ENCODE assay signal across 22 mouse cellular contexts in the genomic region with DNA sequence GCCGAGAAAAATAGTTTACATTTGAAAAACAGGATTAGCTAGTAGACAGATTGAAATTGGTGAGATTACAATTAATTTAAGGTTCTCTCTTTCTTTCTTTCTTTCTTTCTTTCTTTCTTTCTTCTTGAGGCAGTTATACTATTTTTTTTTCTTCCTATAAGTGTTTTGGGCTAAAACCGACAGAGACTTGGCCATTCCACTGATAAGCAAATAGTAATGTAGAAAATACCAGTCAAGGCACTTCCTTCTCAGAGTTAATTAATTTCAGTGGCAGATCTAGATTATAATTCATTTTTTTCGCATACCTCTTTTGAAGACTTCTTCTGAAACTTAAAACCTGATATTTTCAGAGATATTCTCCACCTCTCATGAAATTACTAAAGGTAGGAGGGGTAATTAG. TPM values are rescaled to one million over a fixed set of nuclear protein-coding genes. Genes with fewer than 3 reads are reported as not detected.
DNase-seq lines count a peak whose midpoint lies in the region; ATAC-seq and TF ChIP-seq lines count a peak whose summit lies in the region.
"Had no signal": no experiment of that assay in that cellular context is flagged by ENCODE, and none has a peak within 500 bp of the region (broad histone marks: within the 10 kb centered on the region; RNA-seq: fewer than 3 reads in every experiment).

No protein-coding gene starts in this region.

- H3K27me3 ChIP-seq in forebrain, embryonic 15.5 days, result no peaks in the 10 kb centered on the region
- H3K27me3 ChIP-seq in forebrain, embryonic 12.5 days, result no peaks in the 10 kb centered on the region
- H3K27me3 ChIP-seq in CH12.LX (replicated peaks), result no peaks in the 10 kb centered on the region
- no peaks in the 10 kb centered on the region for H3K27me3 ChIP-seq in MEL (ENCODE audit: control insufficient read depth in 1 of 2, insufficient read depth in 2 of 2, low read length in 2 of 2)
- H3K27me3 ChIP-seq: Patski had no signal

- no peak for ATAC-seq in forebrain, embryonic 15.5 days (replicated peaks)
- ATAC-seq in forebrain, embryonic 12.5 days (ENCODE audit: low FRiP score), result no peak
- ATAC-seq: activated CD4-positive, CD25-positive, alpha-beta regulatory T cell, adult 4 months; CD4-positive, CD25-positive, alpha-beta regulatory T cell, adult 4 months; Patski had no signal

- H3K79me2 ChIP-seq in CH12.LX (replicated peaks; ENCODE audit: control insufficient read depth, extremely low read depth, insufficient read depth, poor library complexity, severe bottlenecking), result peaks cover 54% of the 10 kb centered on the region
- peaks cover 42% of the 10 kb centered on the region for H3K79me2 ChIP-seq in MEL (ENCODE audit: control insufficient read depth, insufficient read depth, low read length, poor library complexity)

- TF ChIP-seq CTCF in CH12.LX (conservative IDR thresholded peaks at IDR 0.05 in 1 of 2, IDR thresholded peaks at IDR 0.05 in 1 of 2; ENCODE audit: low read depth in 2 of 2, low read length in 2 of 2), result no peak
- TF ChIP-seq CTCF in MEL (IDR thresholded peaks at IDR 0.05 in 2 of 3, conservative IDR thresholded peaks at IDR 0.05 in 1 of 3; ENCODE audit: control insufficient read depth in 1 of 3, insufficient read depth in 1 of 3, low read depth in 2 of 3, low read length in 3 of 3, poor library complexity in 1 of 3, severe bottlenecking in 1 of 3), result no peak

- 39% methylated on average over 3 of the region's 3 CpGs for WGBS in forebrain, embryonic 15.5 days
- 55% methylated on average over 3 of the region's 3 CpGs for WGBS in forebrain, embryonic 12.5 days

- DNase-seq in CH12.LX (ENCODE audit: extremely low read depth), result no peak
- peak; percentile 36 for DNase-seq in MEL (ENCODE audit: low read depth, low spot score)
- DNase-seq in spleen, postnatal 10 days (ENCODE audit: low spot score in 2 of 2), result no peak
- DNase-seq in thymus, postnatal 14 days, result no peak
- DNase-seq: adrenal gland, adult 2 months; adrenal gland, adult 8-10 months; adrenal gland, postnatal 10 days; adrenal gland, postnatal 14 days; adrenal gland, postnatal 25 days; adrenal gland, postnatal 36 days; B cell, adult 2 months; cerebellum, adult 11 months; cerebellum, adult 11-12 months; cerebellum, adult 18-20 months; cerebellum, adult 2 months; cerebellum, adult 8-10 months had no signal

- no peak overlapping the region for H3K4me3 ChIP-seq in forebrain, embryonic 15.5 days
- no peak overlapping the region for H3K4me3 ChIP-seq in forebrain, embryonic 12.5 days (replicated peaks)
- H3K4me3 ChIP-seq in CH12.LX (replicated peaks in 1 of 3; ENCODE audit: low read depth in 2 of 3, low read length in 2 of 3, poor library complexity in 1 of 3) (no peak overlapping the region), MEL (ENCODE audit: control insufficient read depth in 1 of 2, insufficient read depth in 1 of 2, low read depth in 2 of 2, low read length in 2 of 2) (peak overlapping the region in 1 of 2 experiments; percentile 7; a peak in 1 of 4 replicates)

- TF ChIP-seq EP300 in CH12.LX (IDR thresholded peaks at IDR 0.05; ENCODE audit: low read length), result no peak
- TF ChIP-seq EP300 in MEL (IDR thresholded peaks at IDR 0.05; ENCODE audit: low read depth in 1 of 2, low read length in 2 of 2), result peak; percentile 34 to 67; a peak in 3 of 4 replicates

- dilution Hi-C loops in CH12.LX (cut with MboI; ENCODE audit: extremely low pct_ligation_motif_present, extremely low pct_unique_long_range_greater_than_20kb, low sequenced_read_pairs), result no loop called here

- in situ Hi-C loops in CH12.LX (cut with MboI; ENCODE audit: low pct_ligation_motif_present, low pct_unique_long_range_greater_than_20kb, low sequenced_read_pairs), result no loop called here

- peak overlapping the region; percentile 23; the same call in 1 of the 2 replicates for H3K27ac ChIP-seq in forebrain, embryonic 15.5 days (replicated peaks)
- H3K27ac ChIP-seq in forebrain, embryonic 12.5 days, result no peak overlapping the region
- H3K27ac ChIP-seq in CH12.LX (ENCODE audit: insufficient read depth, low read depth) (no peak overlapping the region), MEL (ENCODE audit: control insufficient read depth, low read depth, low read length) (no peak overlapping the region)

- TF ChIP-seq RAD21 in CH12.LX (IDR thresholded peaks at IDR 0.05; ENCODE audit: low read depth, low read length) (no peak), MEL (IDR thresholded peaks at IDR 0.05; ENCODE audit: low read depth, low read length) (no peak)

- no peak overlapping the region for H3K9ac ChIP-seq in forebrain, embryonic 15.5 days (replicated peaks)
- no peak overlapping the region for H3K9ac ChIP-seq in forebrain, embryonic 12.5 days
- H3K9ac ChIP-seq in CH12.LX (ENCODE audit: insufficient read depth, low read depth), result no peak overlapping the region
- no peak overlapping the region for H3K9ac ChIP-seq in MEL (ENCODE audit: control insufficient read depth, low read depth, low read length, poor library complexity, severe bottlenecking)

- H3K36me3 ChIP-seq in forebrain, embryonic 15.5 days, result peaks cover 8% of the 10 kb centered on the region
- 0 out of 2 replicates have a peak, but pooled peaks cover 5% of the 10 kb centered on the region for H3K36me3 ChIP-seq in forebrain, embryonic 12.5 days (replicated peaks)
- peaks cover 8 to 19% of the 10 kb centered on the region in 2 experiments for H3K36me3 ChIP-seq in CH12.LX (replicated peaks in 1 of 2; ENCODE audit: control insufficient read depth in 1 of 2, insufficient read depth in 1 of 2, low read length in 1 of 2)
- peaks cover 24 to 38% of the 10 kb centered on the region in 2 experiments for H3K36me3 ChIP-seq in MEL (ENCODE audit: control insufficient read depth in 1 of 2, insufficient read depth in 2 of 2, low read length in 2 of 2)

- H3K4me1 ChIP-seq in forebrain, embryonic 15.5 days, result peaks cover 29% of the 10 kb centered on the region
- H3K4me1 ChIP-seq in forebrain, embryonic 12.5 days, result peaks cover 10% of the 10 kb centered on the region
- H3K4me1 ChIP-seq in CH12.LX (ENCODE audit: control insufficient read depth in 1 of 2, insufficient read depth in 2 of 2) (peaks cover 0 to 54% of the 10 kb centered on the region in 2 experiments; a peak in 2 of 4 replicates), MEL (ENCODE audit: control insufficient read depth in 1 of 2, insufficient read depth in 2 of 2, low read length in 2 of 2) (peaks cover 7 to 42% of the 10 kb centered on the region in 2 experiments)

- no peaks in the 10 kb centered on the region for H3K9me3 ChIP-seq in forebrain, embryonic 15.5 days
- no peaks in the 10 kb centered on the region for H3K9me3 ChIP-seq in forebrain, embryonic 12.5 days
- no peaks in the 10 kb centered on the region for H3K9me3 ChIP-seq in CH12.LX (replicated peaks; ENCODE audit: low read length)
- no peaks in the 10 kb centered on the region for H3K9me3 ChIP-seq in MEL (replicated peaks; ENCODE audit: insufficient read depth, low read length)
- H3K9me3 ChIP-seq: G1E had no signal

- no peak overlapping the region for H3K4me2 ChIP-seq in forebrain, embryonic 15.5 days (replicated peaks)
- H3K4me2 ChIP-seq in forebrain, embryonic 12.5 days, result no peak overlapping the region
- no peak overlapping the region for H3K4me2 ChIP-seq in CH12.LX (ENCODE audit: insufficient read depth, low read depth, poor library complexity, severe bottlenecking)

- TF ChIP-seq POLR2A in CH12.LX (IDR thresholded peaks at IDR 0.05; ENCODE audit: low read depth, low read length) (no peak), MEL (IDR thresholded peaks at IDR 0.05; ENCODE audit: control insufficient read depth in 1 of 2, insufficient read depth in 1 of 2, low read depth in 1 of 2, low read length in 2 of 2, poor library complexity in 1 of 2) (no peak)

TF ChIP-seq in CH12.LX, 34 proteins besides CTCF, POLR2A, EP300 and RAD21:
- no peak for TF ChIP-seq USF1 (IDR thresholded peaks at IDR 0.05; ENCODE audit: low read depth, low read length)
- 0 out of 2 replicates have a peak, but pooled peaks have one; percentile 15 for TF ChIP-seq CHD2 (IDR thresholded peaks at IDR 0.05; ENCODE audit: low read length)
- TF ChIP-seq E2F4 (IDR thresholded peaks at IDR 0.05; ENCODE audit: insufficient replicate concordance, low read depth, low read length), result no peak
- TF ChIP-seq TBP (conservative IDR thresholded peaks at IDR 0.05; ENCODE audit: low read depth, low read length), result no peak
- TF ChIP-seq ELF1 (IDR thresholded peaks at IDR 0.05; ENCODE audit: low read depth, low read length), result no peak
- TF ChIP-seq MXI1 (IDR thresholded peaks at IDR 0.05; ENCODE audit: low read depth, low read length), result no peak
- no peak for TF ChIP-seq USF2 (conservative IDR thresholded peaks at IDR 0.05; ENCODE audit: low read depth, low read length)

TF ChIP-seq in MEL, 35 proteins besides CTCF, POLR2A, EP300 and RAD21 (continues in another document):
- TF ChIP-seq GATA1 (IDR thresholded peaks at IDR 0.05; ENCODE audit: low read depth, low read length) (peak; percentile 57; the same call in 1 of the 2 replicates), E2F4 (IDR thresholded peaks at IDR 0.05; ENCODE audit: borderline replicate concordance, low read depth, low read length) (no peak), NRF1 (IDR thresholded peaks at IDR 0.05; ENCODE audit: insufficient read depth, low read depth, low read length, poor library complexity, severe bottlenecking) (no peak), MYB (IDR thresholded peaks at IDR 0.05; ENCODE audit: low read depth, low read length) (no peak), BHLHE40 (IDR thresholded peaks at IDR 0.05; ENCODE audit: borderline replicate concordance, low read depth, low read length) (no peak), KAT2A (conservative IDR thresholded peaks at IDR 0.05; ENCODE audit: low read depth, low read length) (no peak), SIN3A (IDR thresholded peaks at IDR 0.05; ENCODE audit: low read length) (peak; percentile 22; the same call in 1 of the 2 replicates)

RNA-seq across cellular contexts. Expression of gene Rsbn1, which starts 11.4 kb away (rescaled TPM):
- 25.6 and 27.0 TPM in 2 replicates for polyA plus RNA-seq in forebrain, embryonic 15.5 days (2015; fragmentation: Nextera tagmentation; extraction: Ambion mirVana)
- 23.2 and 25.2 TPM in 2 replicates for polyA plus RNA-seq in forebrain, embryonic 12.5 days (2016; fragmentation: Nextera tagmentation; extraction: Ambion mirVana)
- total RNA-seq in CH12.LX (2012; rRNA removed), result 13.0 and 13.4 TPM in 2 replicates
- total RNA-seq in CH12.LX (2014; rRNA removed), result 19.6 and 23.5 TPM in 2 replicates
- 13.8 and 14.5 TPM in 2 replicates for polyA plus RNA-seq in CH12.LX (2012; ENCODE audit: insufficient read length, low read depth)
- total RNA-seq in MEL (2012; rRNA removed), result 10.5 and 12.2 TPM in 2 replicates
- 10 to 100 TPM; 10.8 to 37.3 TPM for polyA plus RNA-seq in MEL (2012; ENCODE audit: insufficient read depth in 1 of 2, insufficient read length in 2 of 2, low read depth in 1 of 2, low replicate concordance in 2 of 2, missing spikeins in 1 of 2)

RNA-seq across cellular contexts. Expression of gene Phtf1, which starts 42.6 kb away (rescaled TPM):
- polyA plus RNA-seq in forebrain, embryonic 15.5 days (2015; fragmentation: Nextera tagmentation; extraction: Ambion mirVana), result 26.9 and 28.9 TPM in 2 replicates
- polyA plus RNA-seq in forebrain, embryonic 12.5 days (2016; fragmentation: Nextera tagmentation; extraction: Ambion mirVana), result 49.9 and 52.9 TPM in 2 replicates
- total RNA-seq in CH12.LX (2012; rRNA removed) (21.2 and 27.3 TPM in 2 replicates), CH12.LX (2014; rRNA removed) (37.1 and 42.0 TPM in 2 replicates), MEL (2012; rRNA removed) (19.7 and 20.0 TPM in 2 replicates)
- polyA plus RNA-seq in CH12.LX (2012; ENCODE audit: insufficient read length, low read depth) (41.2 and 42.4 TPM in 2 replicates), MEL (2012; ENCODE audit: insufficient read depth in 1 of 2, insufficient read length in 2 of 2, low read depth in 1 of 2, low replicate concordance in 2 of 2, missing spikeins in 1 of 2) (10 to 100 TPM in 1 of 2 experiments, not detected in 1; 23.4 TPM)
